Comparison of ENCODE assay signal across 7 mouse cellular contexts in the genomic region with DNA sequence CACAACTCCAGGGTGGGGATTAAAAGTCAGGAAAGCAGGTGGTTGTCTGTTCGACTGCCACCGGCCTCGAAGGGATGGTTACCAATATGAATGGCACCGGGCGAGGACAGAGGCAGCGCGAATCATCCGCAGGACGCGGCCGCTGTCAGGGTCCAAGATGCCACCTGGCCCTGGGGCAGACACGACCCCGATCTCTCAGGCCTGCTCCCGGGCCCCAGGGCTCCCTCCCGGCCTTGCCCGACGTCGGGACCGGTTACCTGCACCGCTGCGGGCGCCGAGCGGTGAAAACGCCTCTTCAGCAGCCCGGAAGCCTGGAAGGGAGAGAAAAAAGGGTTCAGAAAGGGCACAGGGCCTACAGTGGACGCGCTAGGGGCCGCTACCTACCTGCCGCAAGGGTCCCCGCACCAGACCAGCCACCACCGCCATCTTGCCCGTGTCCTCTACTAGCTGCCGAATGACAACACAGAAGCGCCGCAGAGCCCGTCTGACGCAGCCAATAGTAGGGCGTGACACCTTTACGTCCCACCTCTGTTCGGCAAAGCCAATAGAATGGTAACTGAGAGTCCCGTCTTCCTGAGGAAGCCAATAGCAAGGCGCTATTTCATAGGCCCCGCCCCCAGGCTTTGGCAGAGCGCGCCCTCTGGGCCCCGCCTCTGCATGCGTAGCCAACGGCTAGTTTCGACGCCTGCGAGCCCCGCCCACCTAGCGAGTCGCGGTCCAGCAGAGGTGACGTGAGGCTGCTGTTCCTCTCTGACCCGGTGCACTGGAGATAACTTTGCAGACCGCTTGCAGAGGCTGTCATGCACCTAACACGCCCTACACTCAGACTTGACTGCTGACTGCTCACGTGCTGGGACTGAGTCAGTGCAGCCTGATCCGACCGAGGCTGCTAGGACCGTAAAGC. TPM values are rescaled to one million over a fixed set of nuclear protein-coding genes. Genes with fewer than 3 reads are reported as not detected.
DNase-seq lines count a peak whose midpoint lies in the region; ATAC-seq lines count a peak whose summit lies in the region.

A gene (minus strand): TSS at position 519 of the 904 bp plus-strand sequence.

- H3K36me3 ChIP-seq in embryonic facial prominence, embryonic 11.5 days (replicated peaks; ENCODE audit: control insufficient read depth, insufficient read depth, low read depth, low read length): peaks cover 6% of the 10 kb centered on the region
- H3K36me3 ChIP-seq in limb, embryonic 10.5 days: peaks cover 33% of the 10 kb centered on the region
- peaks cover 32% of the 10 kb centered on the region for H3K36me3 ChIP-seq in midbrain, embryonic 13.5 days

- no peaks in the 10 kb centered on the region for H3K9me3 ChIP-seq in embryonic facial prominence, embryonic 11.5 days (replicated peaks; ENCODE audit: control insufficient read depth, low read length)
- no peaks in the 10 kb centered on the region for H3K9me3 ChIP-seq in limb, embryonic 10.5 days (replicated peaks)
- no peaks in the 10 kb centered on the region for H3K9me3 ChIP-seq in midbrain, embryonic 13.5 days

- H3K9ac ChIP-seq in embryonic facial prominence, embryonic 11.5 days (replicated peaks; ENCODE audit: low read length): peak within 1 kb of the TSS; percentile 88
- H3K9ac ChIP-seq in midbrain, embryonic 13.5 days (replicated peaks): peak within 1 kb of the TSS; percentile 96

- DNase-seq in adrenal gland, postnatal 14 days: peak; percentile 100
- peak; percentile 99 for DNase-seq in embryonic facial prominence, embryonic 11.5 days (ENCODE audit: low spot score)
- DNase-seq in kidney, adult 11 months: peak; percentile 100
- DNase-seq in limb, embryonic 10.5 days (ENCODE audit: low spot score): peak; percentile 95
- peak; percentile 97 for DNase-seq in spleen, adult 12 weeks (ENCODE audit: low spot score)

- peak within 1 kb of the TSS; percentile 92 for H3K4me3 ChIP-seq in embryonic facial prominence, embryonic 11.5 days (ENCODE audit: low read depth, low read length)
- H3K4me3 ChIP-seq in limb, embryonic 10.5 days: peak within 1 kb of the TSS; percentile 90
- H3K4me3 ChIP-seq in midbrain, embryonic 13.5 days (replicated peaks): peak within 1 kb of the TSS; percentile 98

- H3K4me1 ChIP-seq in embryonic facial prominence, embryonic 11.5 days (ENCODE audit: control insufficient read depth, insufficient read depth, low read length): peaks cover 4% of the 10 kb centered on the region; the same call in 1 of the 2 replicates
- H3K4me1 ChIP-seq in limb, embryonic 10.5 days: peaks cover 14% of the 10 kb centered on the region; the same call in 1 of the 2 replicates
- H3K4me1 ChIP-seq in midbrain, embryonic 13.5 days (replicated peaks): peaks cover 12% of the 10 kb centered on the region

- H3K4me2 ChIP-seq in embryonic facial prominence, embryonic 11.5 days (ENCODE audit: low read depth, low read length): peak within 1 kb of the TSS; percentile 75
- H3K4me2 ChIP-seq in midbrain, embryonic 13.5 days (replicated peaks): peak within 1 kb of the TSS; percentile 74

- peak; percentile 100 for ATAC-seq in embryonic facial prominence, embryonic 11.5 days (replicated peaks; ENCODE audit: insufficient number of reproducible peaks, low FRiP score, low TSS enrichment, low read depth)
- ATAC-seq in granulocyte monocyte progenitor cell, adult 5-6 weeks (replicated peaks; ENCODE audit: poor library complexity, severe bottlenecking): peak; percentile 86
- peak; percentile 100 for ATAC-seq in midbrain, embryonic 13.5 days

- under 1% methylated on average over 64 of the region's 64 CpGs for WGBS in embryonic facial prominence, embryonic 11.5 days
- WGBS in limb, embryonic 10.5 days: under 1% methylated on average over 64 of the region's 64 CpGs
- under 1% methylated on average over 64 of the region's 64 CpGs for whole genome bisulfite sequencing in midbrain, embryonic 13.5 days

- no peak within 1 kb of the TSS; the same call in 1 of the 2 replicates for H3K27ac ChIP-seq in embryonic facial prominence, embryonic 11.5 days (replicated peaks; ENCODE audit: low read depth, low read length)
- peak within 1 kb of the TSS; percentile 92 for H3K27ac ChIP-seq in limb, embryonic 10.5 days
- H3K27ac ChIP-seq in midbrain, embryonic 13.5 days: peak within 1 kb of the TSS; percentile 90

- no peaks in the 10 kb centered on the region for H3K27me3 ChIP-seq in embryonic facial prominence, embryonic 11.5 days (ENCODE audit: control insufficient read depth, insufficient read depth, low read length)
- no peaks in the 10 kb centered on the region for H3K27me3 ChIP-seq in limb, embryonic 10.5 days (ENCODE audit: low read depth, poor library complexity, severe bottlenecking)
- H3K27me3 ChIP-seq in midbrain, embryonic 13.5 days: no peaks in the 10 kb centered on the region

RNA-seq across cellular contexts. Expression of the gene that starts here (rescaled TPM):
- 450 and 471 TPM in 2 replicates for total RNA-seq in adrenal gland, postnatal 14 days (2021)
- polyA plus RNA-seq in embryonic facial prominence, embryonic 11.5 days (2014; fragmentation: Nextera tagmentation; extraction: Ambion mirVana): 212 and 229 TPM in 2 replicates
- total RNA-seq in granulocyte monocyte progenitor cell, adult 5-6 weeks (2014; fragmentation: Nextera tagmentation): 102 and 123 TPM in 2 replicates
- total RNA-seq in granulocyte monocyte progenitor cell, adult 5-6 weeks (2017): 143 and 158 TPM in 2 replicates
- polyA plus RNA-seq in limb, embryonic 10.5 days (2016; fragmentation: Nextera tagmentation; extraction: Ambion mirVana): 208 and 229 TPM in 2 replicates
- 254 TPM in 2 replicates for polyA plus RNA-seq in midbrain, embryonic 13.5 days (2015; fragmentation: Nextera tagmentation; extraction: Ambion mirVana)
